Mouse (Mus musculus) C2C12 (cell line): ENCODE results near the gene Gorab. TPM values are rescaled to one million over a fixed set of nuclear protein-coding genes. Genes with fewer than 3 reads are reported as not detected.

ENCODE experiments used
- H3K27me3 ChIP-seq: one replicate; pipeline ENCODE4 v1.6.1; 2011; ENCODE audit not compliant: control insufficient read depth, insufficient read depth, insufficient read length
- H3K36me3 ChIP-seq: one replicate; pipeline ENCODE4 v1.6.1; 2011; ENCODE audit not compliant: control insufficient read depth, insufficient read depth
- H3K4me3 ChIP-seq: one replicate; pipeline ENCODE4 v1.5.1; 2011; ENCODE audit warnings: mild to moderate bottlenecking, control low read depth; ENCODE audit not compliant: poor library complexity, insufficient read depth, severe bottlenecking
- H3K79me2 ChIP-seq: one replicate; pipeline ENCODE4 v1.6.1; 2011; ENCODE audit not compliant: control insufficient read depth, insufficient read depth
- H3K79me3 ChIP-seq: one replicate; pipeline ENCODE4 v1.6.1; 2011; ENCODE audit warnings: low read depth, control low read depth
- H3ac ChIP-seq: one replicate; pipeline ENCODE3; 2011; ENCODE audit warnings: low read depth; ENCODE audit not compliant: control insufficient read depth, insufficient read length
- CEBPB ChIP-seq: IDR thresholded peaks from one replicate; pipeline ENCODE4 v1.6.1; 2011; ENCODE audit warnings: low read depth, mild to moderate bottlenecking, control low read depth, moderate library complexity
- CTCF ChIP-seq: IDR thresholded peaks from one replicate; pipeline ENCODE4 v1.5.1; 2011; ENCODE audit not compliant: control insufficient read depth, insufficient read depth, insufficient read length
- FOSL1 ChIP-seq: IDR thresholded peaks from one replicate; pipeline ENCODE4 v1.8.0; 2011; ENCODE audit warnings: mild to moderate bottlenecking, low read length; ENCODE audit not compliant: poor library complexity, insufficient read depth, severe bottlenecking
- MAX ChIP-seq: IDR thresholded peaks from one replicate; pipeline ENCODE4 v1.6.1; 2011; ENCODE audit warnings: mild to moderate bottlenecking, control low read depth
- MYOD1 ChIP-seq: IDR thresholded peaks from one replicate; pipeline ENCODE4 v1.6.1; 2011; ENCODE audit warnings: low read depth; ENCODE audit not compliant: control insufficient read depth, insufficient read length
- MYOG ChIP-seq: IDR thresholded peaks from one replicate; pipeline ENCODE4 v1.6.1; 2011; ENCODE audit not compliant: control insufficient read depth, insufficient read length; ENCODE audit errors: extremely low read depth
- USF1 ChIP-seq: IDR thresholded peaks from one replicate; pipeline ENCODE4 v1.6.1; 2011; ENCODE audit warnings: low read depth, mild to moderate bottlenecking, control low read depth, moderate library complexity
- polyA plus RNA-seq: library from polyadenylated mRNA; unstranded; fragments of >200 nt; fragmentation: generic; extraction: Trizol; gene quantifications from one replicate; pipeline ENCODE4 v1.2.1, GENCODE M21; 2012; ENCODE audit warnings: missing spikeins

Gene Gorab
- polyA plus RNA-seq, 1 experiment = 3.7 TPM

DNA sequence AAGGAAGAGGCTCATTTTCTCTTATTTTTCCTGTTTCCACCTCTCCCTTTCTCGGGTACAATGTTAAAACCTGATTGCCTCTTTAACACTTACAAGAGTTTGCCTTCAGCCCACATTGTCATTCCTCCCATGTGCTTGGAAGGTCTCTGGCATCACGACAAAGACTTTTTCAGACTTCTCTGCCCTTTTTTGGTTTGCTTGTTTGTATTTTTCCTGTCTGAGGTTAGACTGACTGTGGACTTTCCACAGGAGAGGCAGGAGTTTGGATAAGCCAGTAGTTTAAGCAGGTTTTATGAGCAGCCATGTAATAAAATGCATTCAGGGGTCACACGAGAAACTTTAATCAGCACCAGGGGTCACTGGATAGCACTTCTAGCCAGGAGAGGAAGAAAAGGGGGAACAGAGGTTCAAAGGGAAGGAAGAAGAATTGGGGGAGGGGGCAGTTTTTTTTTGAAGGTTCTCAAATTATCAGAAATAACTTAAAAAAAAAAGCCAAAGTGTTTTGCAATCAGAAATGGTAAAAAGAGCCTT, 47.8 kb downstream of the Gorab start:
- no peak for TF ChIP-seq MYOG
- no peak for TF ChIP-seq CEBPB
- TF ChIP-seq MAX = no peak
- TF ChIP-seq CTCF = no peak
- no peak for TF ChIP-seq MYOD1
- TF ChIP-seq FOSL1 = no peak
- no peak for TF ChIP-seq USF1
- Histone ChIP-seq H3K27me3 (no peaks in the 10 kb centered on the region), H3K4me3 (no peak overlapping the region)

DNA sequence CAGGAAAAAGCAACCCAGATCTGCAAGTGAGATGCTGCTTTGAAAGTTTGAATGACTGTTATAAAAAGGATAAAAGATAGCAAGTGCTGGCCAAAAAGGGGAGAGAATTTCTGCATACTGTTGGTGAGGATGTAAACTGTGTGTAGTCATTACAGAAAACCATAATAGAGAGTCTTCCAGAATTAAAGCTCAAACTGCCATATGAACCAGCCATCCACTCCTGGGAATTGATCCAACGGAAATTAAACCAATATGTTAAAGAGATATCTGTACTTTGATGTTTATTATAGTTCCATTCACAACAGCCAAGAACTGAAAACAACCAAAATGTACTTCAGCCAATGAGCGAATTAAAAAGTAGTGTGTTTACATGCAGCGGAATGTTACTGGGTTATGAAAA, 52.5 kb downstream of the Gorab start:
- no peak overlapping the region for H3K4me3 ChIP-seq
- no peaks in the 10 kb centered on the region for H3K27me3 ChIP-seq
- H3ac ChIP-seq = no peak overlapping the region
- H3K36me3 ChIP-seq = no peaks in the 10 kb centered on the region
- H3K79me3 ChIP-seq = no peaks in the 10 kb centered on the region
- no peaks in the 10 kb centered on the region for H3K79me2 ChIP-seq
- TF ChIP-seq MAX (no peak), MYOG (no peak), MYOD1 (no peak), USF1 (no peak)

More for the DNA sequence above, 47.8 kb downstream of the Gorab start:
- no peaks in the 10 kb centered on the region for H3K36me3 ChIP-seq
- no peak overlapping the region for H3ac ChIP-seq
- H3K79me2 ChIP-seq = no peaks in the 10 kb centered on the region
- H3K79me3 ChIP-seq = no peaks in the 10 kb centered on the region

DNA sequence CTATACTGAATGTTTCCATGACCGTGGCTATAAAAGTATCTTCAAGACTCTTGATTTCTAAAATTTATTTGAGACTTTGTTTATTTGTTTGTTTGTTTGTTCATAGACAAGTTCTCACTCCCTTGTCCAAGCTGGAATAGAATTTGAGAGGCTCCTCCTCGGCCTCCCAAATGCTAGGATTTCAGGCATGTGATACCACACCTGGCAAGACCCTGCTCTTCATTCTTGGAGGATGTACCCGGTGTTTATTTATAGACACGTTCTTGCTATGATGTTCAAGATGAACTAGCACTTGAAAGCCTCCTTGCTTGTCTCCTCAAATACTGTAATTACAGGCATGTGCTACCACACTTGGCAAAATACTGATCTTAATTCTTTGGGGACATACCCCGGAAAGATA, 57.9 kb downstream of the Gorab start:
- Histone ChIP-seq H3K79me3 (no peaks in the 10 kb centered on the region), H3K79me2 (no peaks in the 10 kb centered on the region), H3ac (no peak overlapping the region), H3K27me3 (no peaks in the 10 kb centered on the region), H3K4me3 (no peak overlapping the region), H3K36me3 (no peaks in the 10 kb centered on the region)
- TF ChIP-seq MYOD1 = no peak
- TF ChIP-seq CTCF = no peak
- TF ChIP-seq MAX = no peak
- no peak for TF ChIP-seq USF1
- TF ChIP-seq FOSL1 = no peak
- no peak for TF ChIP-seq MYOG
- no peak for TF ChIP-seq CEBPB

DNA sequence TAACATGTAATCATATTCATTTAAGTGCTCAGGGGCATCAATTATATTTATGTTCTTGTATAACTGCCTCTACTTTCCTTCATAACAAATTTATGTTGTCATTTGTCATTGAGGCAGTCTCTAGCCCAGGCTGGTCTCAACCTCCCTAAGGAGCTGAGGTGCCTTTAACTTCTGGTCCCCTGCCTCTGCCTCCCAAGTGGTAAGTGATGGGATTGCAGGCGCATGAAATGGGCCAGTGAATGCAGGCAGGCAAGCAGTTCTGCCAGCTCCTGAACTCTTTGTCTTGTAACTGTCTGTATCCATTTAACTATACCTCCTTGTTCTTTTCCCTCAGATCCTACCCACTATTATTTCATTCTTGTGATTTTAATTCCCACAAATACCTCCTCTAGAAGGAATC, 58.5 kb downstream of the Gorab start:
- H3K36me3 ChIP-seq = no peaks in the 10 kb centered on the region
- no peaks in the 10 kb centered on the region for H3K79me3 ChIP-seq
- H3K79me2 ChIP-seq = no peaks in the 10 kb centered on the region
- TF ChIP-seq FOSL1 (no peak), USF1 (no peak), MYOD1 (no peak), CEBPB (no peak), MAX (no peak), CTCF (no peak), MYOG (no peak)
- H3K4me3 ChIP-seq = no peak overlapping the region
- no peaks in the 10 kb centered on the region for H3K27me3 ChIP-seq
- no peak overlapping the region for H3ac ChIP-seq

DNA sequence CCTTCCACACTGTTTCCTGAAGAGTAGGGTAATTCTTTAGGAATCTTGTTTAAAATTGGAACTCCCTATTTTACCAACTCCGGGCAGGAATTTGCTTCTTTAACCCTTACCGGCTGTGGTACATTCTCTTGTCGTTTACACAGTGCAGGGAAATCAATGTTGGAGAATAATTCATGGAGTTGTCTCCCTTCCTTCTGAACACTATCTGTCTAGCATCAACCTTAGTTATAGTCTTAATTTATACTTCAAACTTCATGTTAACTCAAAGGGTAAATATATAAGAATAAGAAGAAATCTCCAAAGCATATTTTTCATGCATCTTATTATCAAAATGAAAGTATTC, 64.3 kb downstream of the Gorab start:
- Histone ChIP-seq H3ac (no peak overlapping the region), H3K79me3 (no peaks in the 10 kb centered on the region), H3K4me3 (no peak overlapping the region), H3K27me3 (no peaks in the 10 kb centered on the region), H3K79me2 (no peaks in the 10 kb centered on the region), H3K36me3 (no peaks in the 10 kb centered on the region)
- no peak for TF ChIP-seq CEBPB
- TF ChIP-seq MYOG = no peak
- no peak for TF ChIP-seq FOSL1
- no peak for TF ChIP-seq USF1
- TF ChIP-seq CTCF = no peak
- TF ChIP-seq MAX = no peak
- TF ChIP-seq MYOD1 = no peak

DNA sequence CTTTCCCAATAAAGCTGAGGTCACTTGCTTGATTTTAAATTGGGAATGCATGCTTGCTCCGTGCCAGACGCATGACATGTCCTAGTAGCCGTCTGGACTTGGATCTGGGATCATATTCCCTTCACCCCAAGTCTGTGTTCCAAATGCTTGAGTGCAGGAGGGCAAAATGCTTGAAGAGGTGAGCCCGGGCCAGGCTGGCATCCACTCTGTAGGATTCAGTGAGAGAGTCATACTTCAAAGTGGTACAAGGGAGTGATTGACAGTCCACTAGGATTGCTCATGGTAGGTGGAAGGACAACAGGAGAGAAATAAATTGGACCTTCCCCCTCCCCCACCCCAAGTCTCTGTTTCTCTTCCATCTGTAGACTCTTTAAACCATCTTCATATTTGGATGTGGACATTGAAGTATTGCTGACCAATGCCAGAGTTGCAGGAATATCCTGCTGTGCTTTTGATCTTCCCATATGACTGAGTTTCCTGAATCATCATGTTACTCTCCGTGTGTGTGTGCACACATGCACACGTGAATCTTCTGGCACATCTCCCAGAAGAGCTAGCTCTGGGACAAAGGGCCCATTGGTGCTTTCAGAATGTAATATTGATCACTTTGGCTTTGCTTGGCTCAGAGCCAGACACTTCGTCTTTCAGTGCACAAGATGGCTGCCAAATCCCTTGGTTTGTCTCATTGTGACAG, 64.8 kb downstream of the Gorab start:
- H3K27me3 ChIP-seq = no peaks in the 10 kb centered on the region

More for the DNA sequence above, 64.8 kb downstream of the Gorab start:
- Histone ChIP-seq H3K36me3 (no peaks in the 10 kb centered on the region), H3K79me3 (no peaks in the 10 kb centered on the region), H3ac (no peak overlapping the region), H3K4me3 (no peak overlapping the region), H3K79me2 (no peaks in the 10 kb centered on the region)
- TF ChIP-seq CTCF (no peak), MYOD1 (no peak), USF1 (no peak), MAX (no peak), CEBPB (no peak), MYOG (no peak), FOSL1 (no peak)
